Mouse (Mus musculus) induced T-regulatory cell, adult 2 months (primary cell): ENCODE results near the gene Lrp6.

Experiments
- DNase-seq: peaks from one replicate; pipeline ENCODE4 v3.0.0-alpha.2; 2012; ENCODE audit warnings: low read depth

Lrp6 gene

DNA sequence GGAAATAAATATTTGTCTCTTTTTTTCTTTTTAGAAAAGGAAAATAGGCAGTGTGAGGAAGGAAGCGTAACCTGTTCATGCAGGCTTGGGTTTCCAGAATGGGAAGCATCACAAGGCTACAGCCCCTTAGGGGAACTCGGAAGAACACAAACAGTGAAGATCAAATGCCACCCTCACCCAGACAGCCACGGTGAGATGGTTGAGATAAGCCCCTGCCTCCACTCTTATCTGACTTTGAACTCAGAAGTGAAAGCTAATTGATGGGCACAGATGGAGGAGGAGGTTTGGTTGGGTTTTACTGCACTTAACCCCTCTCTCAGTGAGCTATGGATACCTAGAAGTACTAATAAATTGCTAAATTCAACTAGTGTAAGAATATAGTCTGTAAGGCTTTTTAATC is 33.7 kb downstream of the Lrp6 start:
- DNase-seq, result peak; percentile 30

- DNase-seq, result no peak
These were observed 34.8 kb downstream of the Lrp6 start for GRCm38 (mm10) chr6:134531950-134532349.

GRCm38 (mm10) chr6:134529340-134529739 is 37.4 kb downstream of the Lrp6 start:
- no peak for DNase-seq

- no peak for DNase-seq
These were observed 38.4 kb downstream of the Lrp6 start for GRCm38 (mm10) chr6:134528396-134528795.

DNA sequence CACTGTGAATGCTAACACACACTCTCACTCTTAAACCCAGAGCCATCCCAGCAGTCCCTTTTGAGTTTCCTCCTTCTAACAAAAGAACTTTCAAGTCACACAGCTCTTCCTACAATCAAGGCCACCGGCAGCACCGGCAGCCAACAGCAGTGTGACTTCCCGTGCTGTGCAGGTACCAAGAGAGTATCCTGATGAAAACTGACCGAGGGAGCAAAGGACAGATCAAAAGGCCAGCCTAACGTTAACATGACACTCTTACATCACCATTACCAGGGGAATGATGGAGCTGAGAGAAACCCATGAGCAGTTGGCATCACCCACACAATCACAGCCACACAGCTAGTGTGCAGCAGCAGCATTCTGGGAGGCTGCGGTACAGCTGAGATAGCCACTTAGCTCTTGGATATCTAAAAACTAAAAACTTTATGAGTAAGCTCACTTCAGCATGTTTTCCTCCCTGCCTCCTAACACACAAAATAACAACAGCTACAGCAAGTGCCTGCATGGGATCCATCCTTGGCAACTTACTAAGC is 39.1 kb downstream of the Lrp6 start:
- DNase-seq, result no peak

- no peak for DNase-seq
These were observed 39.8 kb downstream of the Lrp6 start for GRCm38 (mm10) chr6:134526821-134527595.

DNA sequence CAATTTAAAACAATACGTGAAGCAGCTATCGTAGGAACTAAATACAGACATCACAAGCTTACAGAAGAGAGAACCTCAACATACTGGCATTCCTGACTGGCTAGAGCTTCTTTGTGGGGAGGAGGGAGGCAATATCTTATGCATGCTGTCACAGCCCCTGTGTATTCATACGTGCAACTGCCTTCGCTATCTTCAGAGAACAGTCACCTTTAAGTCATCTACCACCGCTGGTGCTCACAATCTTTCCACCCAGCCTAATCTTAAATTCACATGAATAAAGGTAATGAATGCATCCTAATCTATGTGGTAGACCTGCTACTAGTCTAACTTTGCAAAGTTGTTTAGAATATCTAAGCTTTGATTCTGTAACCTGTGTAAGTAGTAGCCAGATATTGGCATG is 40.5 kb downstream of the Lrp6 start:
- DNase-seq, result no peak

DNA sequence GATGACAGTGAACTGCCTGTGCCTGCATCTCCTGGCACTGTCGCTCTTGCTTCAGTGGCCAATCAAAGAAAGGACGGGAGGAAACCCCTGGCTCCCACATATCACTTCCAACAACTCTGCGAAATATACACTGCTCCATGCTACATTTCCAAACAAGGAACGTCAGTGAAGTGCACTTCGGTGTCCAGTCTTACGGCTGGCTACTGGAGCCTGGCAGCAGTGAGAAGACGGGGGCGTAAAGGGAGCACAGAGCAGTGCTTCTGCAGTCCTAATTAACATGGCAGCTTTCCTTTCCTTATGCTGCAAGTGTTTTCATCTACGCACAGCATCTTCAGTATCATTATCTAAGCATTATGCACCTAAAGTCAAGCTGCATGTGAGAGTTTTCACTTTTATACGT is 45.4 kb downstream of the Lrp6 start:
- no peak for DNase-seq

GRCm38 (mm10) chr6:134520821-134521220 is 45.9 kb downstream of the Lrp6 start:
- DNase-seq, result no peak

DNA sequence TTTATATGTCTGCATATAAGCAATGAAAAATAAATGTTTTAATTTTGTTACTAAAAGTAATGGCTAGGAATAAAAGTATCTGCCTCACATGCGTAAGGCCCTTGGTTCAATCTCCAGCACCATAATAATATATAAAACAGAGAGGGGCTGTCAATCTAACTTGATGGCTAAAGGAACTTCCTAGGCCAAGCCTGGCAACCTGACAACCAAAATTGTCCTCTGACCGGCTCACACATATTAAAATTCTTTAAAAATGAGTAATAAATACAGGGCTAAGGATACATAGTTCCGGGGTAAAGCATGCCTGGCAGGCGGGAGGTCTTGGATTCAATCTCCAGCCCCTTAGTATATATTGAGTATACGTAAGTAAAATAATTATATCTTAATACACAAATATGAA is 48.3 kb downstream of the Lrp6 start:
- DNase-seq, result no peak

- DNase-seq, result no peak
These were observed 49.6 kb downstream of the Lrp6 start for GRCm38 (mm10) chr6:134517141-134517540.

- no peak for DNase-seq
These were observed 51.3 kb downstream of the Lrp6 start for GRCm38 (mm10) chr6:134515416-134515815.

- no peak for DNase-seq
These were observed 52.8 kb downstream of the Lrp6 start for GRCm38 (mm10) chr6:134513896-134514510.

DNA sequence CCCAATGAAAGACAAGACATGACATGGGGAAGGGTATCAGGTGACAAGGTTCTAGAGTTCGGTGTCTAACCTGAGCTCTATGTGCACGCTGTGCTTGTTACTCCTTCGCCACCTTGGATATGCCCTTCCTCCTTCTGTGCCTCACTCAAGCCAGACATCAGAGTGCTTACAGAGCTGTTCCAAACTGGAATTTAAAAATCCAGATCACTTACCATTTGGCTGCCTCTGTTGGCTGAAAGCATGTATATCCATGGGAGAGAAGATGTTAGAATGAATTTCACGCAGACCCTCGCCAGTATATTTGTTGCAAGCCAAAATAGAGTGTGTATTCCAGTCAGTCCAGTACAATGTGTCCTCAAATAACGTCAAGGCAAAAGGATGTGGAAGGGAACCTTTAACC is 53.8 kb downstream of the Lrp6 start:
- DNase-seq, result no peak

DNA sequence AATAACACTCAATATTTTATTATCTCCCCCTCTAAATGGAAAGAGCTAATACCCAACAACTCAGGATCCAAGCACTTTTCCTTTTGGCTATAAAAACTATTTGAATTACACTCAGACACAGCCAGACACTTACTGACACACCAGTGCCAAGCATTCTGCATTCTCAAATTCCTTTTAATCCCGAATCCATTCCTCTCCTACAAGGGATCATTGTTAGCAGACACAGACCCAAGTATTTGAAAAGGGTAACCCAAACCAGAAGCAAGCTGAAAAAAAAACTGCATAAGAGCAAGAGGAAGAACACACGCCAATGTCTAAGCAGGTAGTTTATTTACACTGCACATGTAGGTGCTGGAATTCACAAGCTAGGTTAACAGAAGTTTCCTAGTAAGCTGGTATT is 54.3 kb downstream of the Lrp6 start:
- DNase-seq, result no peak

DNA sequence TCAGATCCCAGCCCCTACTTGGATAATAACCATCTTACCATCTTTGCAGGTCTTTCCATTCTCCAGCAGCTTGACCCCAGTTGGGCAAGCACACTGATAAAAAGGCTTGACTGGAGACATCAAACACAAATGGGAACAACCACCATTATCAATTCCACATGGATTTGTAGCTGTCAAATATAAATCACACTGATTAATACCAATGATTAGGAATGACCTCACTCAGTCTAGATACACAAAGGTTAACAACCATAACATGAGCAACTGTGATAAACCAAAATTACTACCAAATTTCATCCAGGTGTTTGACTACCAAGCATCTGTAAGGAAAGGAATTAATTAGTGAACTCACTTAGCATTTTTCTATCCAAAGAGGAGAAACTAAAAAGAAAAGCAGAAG is 55.6 kb downstream of the Lrp6 start:
- DNase-seq, result no peak

DNA sequence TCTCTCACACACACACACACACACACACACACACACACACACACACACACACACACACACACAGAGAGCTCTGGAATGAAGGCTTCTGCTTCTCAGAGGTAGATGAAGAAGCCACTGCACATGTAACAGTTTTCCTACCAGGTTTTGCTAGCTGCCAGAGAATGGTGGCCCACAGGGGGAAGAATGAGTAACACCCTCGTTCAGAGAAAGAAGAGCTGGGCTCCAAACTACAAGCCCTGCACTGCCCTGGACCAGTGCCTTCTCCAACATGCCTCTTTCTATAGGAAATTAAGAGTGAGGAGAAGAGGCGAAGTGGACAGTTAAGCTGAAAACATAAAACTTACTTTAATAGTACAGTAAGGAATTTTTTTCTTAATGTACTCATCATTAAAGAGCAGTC is 56.5 kb downstream of the Lrp6 start:
- DNase-seq, result no peak

- no peak for DNase-seq
These were observed 57.0 kb downstream of the Lrp6 start for GRCm38 (mm10) chr6:134509731-134510226.

DNA sequence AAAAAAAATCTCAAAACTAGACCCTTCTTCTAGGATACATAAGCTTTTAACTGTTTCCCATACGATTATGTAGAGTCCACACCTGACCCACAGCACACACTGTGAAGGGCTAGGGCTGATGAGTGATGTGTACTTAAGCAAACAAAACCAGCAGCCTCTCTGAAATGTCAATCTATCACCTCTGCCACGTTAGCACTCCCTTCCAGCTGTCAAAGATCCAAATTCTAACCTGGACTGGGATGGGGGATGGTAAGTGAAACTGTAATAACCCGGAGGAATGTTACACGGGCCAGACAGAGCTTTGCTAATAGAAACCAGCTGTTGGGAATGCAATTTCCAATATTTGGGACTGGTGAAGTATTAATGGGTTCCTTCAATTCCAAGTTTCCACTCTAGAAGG is 61.9 kb downstream of the Lrp6 start:
- DNase-seq, result no peak

DNA sequence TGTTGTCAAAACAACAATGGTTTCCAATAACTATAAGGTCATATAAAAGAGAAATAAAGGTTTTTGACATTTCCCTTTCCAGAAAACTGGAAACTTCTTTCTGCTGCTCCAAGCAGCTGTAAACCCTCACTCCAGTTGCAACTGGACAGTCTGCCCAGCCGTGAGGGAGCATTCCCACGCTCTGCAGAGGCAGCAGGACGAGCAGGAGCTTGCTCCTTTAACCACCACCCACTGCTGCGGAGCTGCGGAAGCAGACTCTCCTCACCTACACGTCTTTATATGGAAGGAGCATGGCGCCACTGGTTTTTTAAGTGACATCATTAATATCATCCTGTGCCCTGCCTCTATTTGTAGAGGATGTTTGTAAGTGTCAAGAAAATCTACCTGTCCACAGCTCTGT is 64.4 kb downstream of the Lrp6 start:
- no peak for DNase-seq

GRCm38 (mm10) chr6:134500381-134501162 is 66.2 kb downstream of the Lrp6 start:
- DNase-seq, result no peak

DNA sequence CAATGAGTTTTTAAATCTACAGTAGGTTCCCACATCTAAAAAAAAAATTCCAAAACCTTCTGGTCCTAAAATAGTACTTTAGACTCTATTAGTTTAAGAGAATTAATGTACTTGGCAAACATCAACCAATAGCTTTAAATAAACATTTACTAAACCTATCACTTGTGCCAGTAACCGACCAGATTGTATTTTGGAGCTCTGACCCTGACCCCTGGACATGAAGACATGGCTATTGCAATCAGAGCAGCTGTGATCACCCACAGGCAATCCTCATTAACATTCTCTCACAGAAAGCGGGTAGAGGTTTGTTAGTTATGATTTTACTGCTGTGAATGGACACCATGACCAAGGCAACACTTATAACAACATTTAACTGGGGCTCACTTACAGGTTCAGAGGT is 67.7 kb downstream of the Lrp6 start:
- DNase-seq, result no peak

DNA sequence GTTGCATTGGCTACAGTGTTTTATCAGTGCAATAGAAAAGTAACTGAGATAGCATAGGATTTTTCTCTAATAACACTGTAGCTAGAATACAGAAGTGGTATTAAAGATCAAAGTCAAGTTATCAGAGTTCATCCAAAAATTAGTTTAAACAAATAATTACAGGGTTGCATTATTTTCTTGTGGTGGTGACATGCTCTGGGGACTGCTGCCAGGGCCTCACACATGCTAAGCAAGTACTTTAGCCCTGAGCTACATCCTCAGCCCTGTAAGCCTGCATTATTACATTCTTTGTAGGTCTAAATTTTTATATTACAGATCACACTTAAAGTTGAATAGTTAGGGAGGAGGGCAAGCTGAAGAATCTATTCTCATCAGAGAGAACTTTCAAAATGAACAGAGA is 68.2 kb downstream of the Lrp6 start:
- no peak for DNase-seq
